Mouse (Mus musculus): ENCODE data around the gene Hjurp. TPM values are rescaled to one million over a fixed set of nuclear protein-coding genes. Genes with fewer than 3 reads are reported as not detected.

Gene Hjurp
- polyA plus RNA-seq, 1 experiment, result 29.4 TPM

DNA sequence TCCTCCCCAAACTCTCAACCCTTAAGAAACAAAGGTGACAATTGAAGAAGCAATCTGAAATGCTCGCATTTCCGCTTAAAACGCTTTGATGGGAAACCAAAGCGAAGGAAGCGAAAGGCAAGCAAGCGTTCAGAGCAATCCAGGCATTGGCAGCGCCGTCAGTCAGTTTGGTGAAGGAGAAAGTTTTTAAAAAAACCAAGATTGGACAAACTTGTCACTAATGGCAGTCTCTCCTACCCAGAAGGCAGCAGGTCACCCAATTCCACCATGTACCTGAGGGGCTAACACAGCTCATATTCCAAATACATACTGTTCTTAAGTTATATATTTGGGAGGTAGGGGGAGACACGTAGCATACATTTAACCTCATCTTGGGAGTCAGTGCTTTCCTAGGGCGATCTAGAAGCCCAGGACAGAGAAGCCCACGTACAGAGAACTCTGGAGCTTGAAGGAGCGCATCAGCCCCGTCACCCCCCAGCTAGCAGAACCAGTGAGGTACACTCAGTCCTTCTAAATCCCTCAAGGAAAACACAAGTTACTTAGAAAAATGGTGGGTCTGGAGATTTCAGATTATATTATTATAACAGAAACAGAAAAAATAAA is 2.3 kb downstream of the Hjurp start:
- DNase-seq, result peak; percentile 4
- Histone ChIP-seq H3K4me3 (replicated peaks; ENCODE audit: extremely low read depth, low read depth, low read length) (no peak overlapping the region), H3K4me1 (ENCODE audit: control insufficient read depth, insufficient read depth, low read length) (peaks cover 7% of the 10 kb centered on the region; the same call in 1 of the 2 replicates)
- TF ChIP-seq POLR2A (IDR thresholded peaks at IDR 0.05; ENCODE audit: borderline replicate concordance, extremely low read depth, low read depth, low read length), result no peak
- TF ChIP-seq CTCF (IDR thresholded peaks at IDR 0.05; ENCODE audit: insufficient read depth, low read length), result no peak
- WGBS, result 68% methylated on average over 13 of the region's 13 CpGs

DNA sequence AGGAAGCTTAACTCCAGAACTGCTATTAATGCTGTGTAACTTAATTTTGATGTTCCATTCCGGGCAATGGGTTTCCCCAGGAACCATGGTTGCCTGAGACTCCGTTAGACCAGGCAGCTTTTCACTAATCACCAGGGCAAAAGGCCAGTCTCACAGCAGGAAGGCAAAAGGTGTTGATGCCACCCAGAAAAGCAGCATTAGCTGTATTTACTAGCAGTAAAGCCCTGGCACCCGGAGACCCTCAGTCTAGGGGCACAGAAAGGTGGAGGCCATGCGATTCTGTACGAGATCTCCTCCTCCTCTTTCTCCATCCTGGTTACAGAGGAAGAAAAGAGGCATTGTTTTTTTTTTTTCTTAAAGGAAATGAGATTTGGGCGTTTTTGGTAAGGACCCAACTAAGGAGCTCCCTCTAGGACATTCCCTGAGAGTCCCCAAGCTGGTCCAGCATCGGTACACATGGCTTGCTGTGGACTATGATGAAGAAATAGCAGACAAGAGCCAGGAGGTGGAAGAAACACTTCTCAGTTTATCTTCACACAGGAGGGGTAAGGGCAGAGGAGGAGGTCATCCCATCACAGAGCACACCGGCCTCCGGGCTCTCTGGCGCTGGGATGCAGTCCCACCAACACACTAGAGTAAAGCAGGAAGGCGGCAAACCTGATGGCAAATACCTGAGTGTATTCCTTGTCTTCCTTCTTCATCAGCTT is 2.9 kb downstream of the Hjurp start:
- 62% methylated on average over 11 of the region's 11 CpGs for WGBS
- Histone ChIP-seq H3K4me1 (ENCODE audit: control insufficient read depth, insufficient read depth, low read length) (peaks cover 7% of the 10 kb centered on the region; the same call in 1 of the 2 replicates), H3K4me3 (replicated peaks; ENCODE audit: extremely low read depth, low read depth, low read length) (no peak overlapping the region)
- TF ChIP-seq CTCF (IDR thresholded peaks at IDR 0.05; ENCODE audit: insufficient read depth, low read length), result no peak
- no peak for TF ChIP-seq POLR2A (IDR thresholded peaks at IDR 0.05; ENCODE audit: borderline replicate concordance, extremely low read depth, low read depth, low read length)
- DNase-seq, result peak; percentile 7

DNA sequence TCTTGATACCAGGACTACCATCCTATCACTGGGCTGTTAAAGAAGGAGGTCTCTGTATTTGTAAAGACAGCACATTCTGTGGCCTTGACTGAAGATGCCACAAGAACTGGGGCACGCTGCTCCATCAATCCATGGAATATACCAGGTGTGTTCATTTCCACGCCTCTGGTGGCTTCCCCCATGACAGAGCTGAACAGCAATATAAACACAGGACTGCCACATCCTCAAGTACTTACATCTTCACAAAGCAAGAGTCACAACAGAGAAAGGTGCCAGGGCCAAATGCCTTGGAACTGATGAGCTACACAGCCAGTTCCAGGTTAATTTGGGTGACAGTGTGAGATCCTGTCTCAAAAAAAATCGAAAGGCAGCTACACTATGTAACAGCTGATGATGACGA is 3.6 kb downstream of the Hjurp start:
- no peak for DNase-seq
- 79% methylated on average over 4 of the region's 4 CpGs for WGBS
- no peak overlapping the region for H3K4me3 ChIP-seq (replicated peaks; ENCODE audit: extremely low read depth, low read depth, low read length)
- TF ChIP-seq POLR2A (IDR thresholded peaks at IDR 0.05; ENCODE audit: borderline replicate concordance, extremely low read depth, low read depth, low read length), result no peak
- no peak for TF ChIP-seq CTCF (IDR thresholded peaks at IDR 0.05; ENCODE audit: insufficient read depth, low read length)
- peaks cover 7% of the 10 kb centered on the region; the same call in 1 of the 2 replicates for H3K4me1 ChIP-seq (ENCODE audit: control insufficient read depth, insufficient read depth, low read length)

DNA sequence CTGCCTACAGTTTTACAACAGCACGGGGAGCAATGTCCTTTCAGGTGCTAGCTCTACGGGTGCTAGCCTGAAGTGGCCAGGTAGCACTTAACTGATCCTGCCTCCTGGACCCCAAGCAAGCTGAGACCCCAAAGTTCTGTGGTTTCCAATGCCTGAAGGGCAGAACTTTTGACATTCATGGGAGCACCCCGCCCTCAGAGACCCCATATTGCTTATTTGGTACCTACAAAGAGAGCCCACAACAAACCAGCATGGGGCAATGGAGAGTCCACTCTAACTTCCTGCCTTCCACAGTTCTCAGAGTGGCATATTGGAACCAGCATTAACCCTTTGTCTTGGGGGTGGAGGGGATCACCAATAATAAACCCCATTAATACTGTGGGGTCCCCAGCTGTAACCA is 4.1 kb downstream of the Hjurp start:
- no peak overlapping the region for H3K4me3 ChIP-seq (replicated peaks; ENCODE audit: extremely low read depth, low read depth, low read length)
- peaks cover 7% of the 10 kb centered on the region; the same call in 1 of the 2 replicates for H3K4me1 ChIP-seq (ENCODE audit: control insufficient read depth, insufficient read depth, low read length)
- no peak for DNase-seq
- no peak for TF ChIP-seq POLR2A (IDR thresholded peaks at IDR 0.05; ENCODE audit: borderline replicate concordance, extremely low read depth, low read depth, low read length)
- TF ChIP-seq CTCF (IDR thresholded peaks at IDR 0.05; ENCODE audit: insufficient read depth, low read length), result no peak
- WGBS, result 96% methylated on average over 3 of the region's 3 CpGs

DNA sequence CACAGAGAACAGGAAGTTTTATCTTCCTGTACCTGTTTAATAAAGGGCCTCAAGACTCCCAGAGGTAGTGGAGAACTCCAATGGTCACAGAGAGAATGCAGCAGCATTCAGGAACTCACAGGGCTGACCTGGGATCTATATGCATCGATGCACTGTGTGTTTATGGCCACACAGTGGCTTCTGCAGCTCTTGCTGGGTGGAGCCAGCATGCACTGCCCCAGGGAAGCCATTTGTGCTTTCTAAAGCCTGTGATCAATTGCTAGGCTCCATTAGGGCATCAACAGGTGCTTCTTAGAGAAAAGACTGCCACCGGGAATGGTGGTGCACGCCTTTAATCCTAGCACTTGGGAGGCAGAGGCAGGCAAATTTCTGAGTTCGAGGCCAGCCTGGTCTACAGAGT is 4.6 kb downstream of the Hjurp start:
- DNase-seq, result peak; percentile 3
- Histone ChIP-seq H3K4me1 (ENCODE audit: control insufficient read depth, insufficient read depth, low read length) (peaks cover 7% of the 10 kb centered on the region; the same call in 1 of the 2 replicates), H3K4me3 (replicated peaks; ENCODE audit: extremely low read depth, low read depth, low read length) (no peak overlapping the region)
- no peak for TF ChIP-seq CTCF (IDR thresholded peaks at IDR 0.05; ENCODE audit: insufficient read depth, low read length)
- no peak for TF ChIP-seq POLR2A (IDR thresholded peaks at IDR 0.05; ENCODE audit: borderline replicate concordance, extremely low read depth, low read depth, low read length)
- WGBS, result 62% methylated on average over 4 of the region's 4 CpGs

DNA sequence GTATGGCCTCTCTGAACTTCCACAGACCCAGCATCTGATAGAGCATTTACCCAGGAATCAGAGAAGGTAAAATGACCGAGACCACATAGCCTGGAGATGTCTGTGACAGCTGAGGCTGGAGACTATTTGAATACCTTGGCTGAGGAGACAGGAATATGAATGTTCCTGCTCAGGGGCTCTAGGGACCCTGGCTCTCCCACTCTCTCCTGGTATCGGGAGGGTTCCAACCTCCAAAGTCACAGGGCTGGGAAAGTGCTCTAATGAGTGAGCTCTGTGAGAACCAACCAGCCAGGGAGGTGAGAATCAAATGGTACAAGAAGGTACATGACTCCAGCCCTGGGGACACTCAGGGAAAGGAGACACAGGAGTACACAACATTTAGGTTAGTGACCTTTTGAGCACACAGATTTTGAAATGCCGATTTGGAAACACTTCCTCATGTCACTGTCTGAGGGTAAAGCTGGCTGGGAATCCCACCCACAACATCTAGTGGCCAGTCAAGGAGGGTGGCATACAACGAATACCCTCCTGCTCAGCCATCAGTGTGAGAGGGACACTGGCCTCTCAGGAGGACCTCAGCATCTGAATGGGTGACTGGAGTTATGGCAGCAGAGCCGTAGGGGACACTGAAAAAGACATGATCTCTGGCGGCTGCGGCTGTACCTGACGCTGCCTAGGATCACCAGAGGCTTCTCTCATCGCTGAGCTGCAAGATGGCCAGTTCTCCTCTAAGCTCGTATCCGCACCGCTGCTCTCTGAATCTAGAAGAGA is 7.7 kb downstream of the Hjurp start:
- TF ChIP-seq CTCF (IDR thresholded peaks at IDR 0.05; ENCODE audit: insufficient read depth, low read length) (no peak), POLR2A (IDR thresholded peaks at IDR 0.05; ENCODE audit: borderline replicate concordance, extremely low read depth, low read depth, low read length) (no peak)
- DNase-seq, result no peak
- H3K4me1 ChIP-seq (ENCODE audit: control insufficient read depth, insufficient read depth, low read length), result no peaks in the 10 kb centered on the region
- no peak overlapping the region for H3K4me3 ChIP-seq (replicated peaks; ENCODE audit: extremely low read depth, low read depth, low read length)
- WGBS, result 87% methylated on average over 12 of the region's 12 CpGs

DNA sequence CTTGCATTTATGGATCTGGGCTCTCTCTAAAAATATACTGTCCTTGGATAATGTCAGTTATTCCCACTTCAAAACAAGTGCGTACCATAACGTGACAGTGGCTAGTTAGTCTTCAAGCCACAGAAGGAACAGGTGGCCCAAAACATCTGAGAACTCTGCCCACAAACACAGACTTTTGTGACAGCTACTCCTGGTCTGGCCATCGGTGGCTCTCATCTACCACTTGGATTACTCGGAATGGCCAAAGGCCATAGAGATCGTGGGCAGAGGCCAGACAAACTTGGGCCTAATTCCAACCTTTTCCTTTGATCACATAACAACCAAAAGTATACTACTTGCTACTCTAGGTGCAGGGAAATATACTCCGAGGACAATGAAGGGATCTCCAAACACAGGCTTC is 9.4 kb downstream of the Hjurp start:
- Histone ChIP-seq H3K4me1 (ENCODE audit: control insufficient read depth, insufficient read depth, low read length) (no peaks in the 10 kb centered on the region), H3K4me3 (replicated peaks; ENCODE audit: extremely low read depth, low read depth, low read length) (no peak overlapping the region)
- TF ChIP-seq POLR2A (IDR thresholded peaks at IDR 0.05; ENCODE audit: borderline replicate concordance, extremely low read depth, low read depth, low read length), result no peak
- TF ChIP-seq CTCF (IDR thresholded peaks at IDR 0.05; ENCODE audit: insufficient read depth, low read length), result no peak
- 76% methylated on average over 6 of the region's 6 CpGs for whole genome bisulfite sequencing
- DNase-seq, result no peak

DNA sequence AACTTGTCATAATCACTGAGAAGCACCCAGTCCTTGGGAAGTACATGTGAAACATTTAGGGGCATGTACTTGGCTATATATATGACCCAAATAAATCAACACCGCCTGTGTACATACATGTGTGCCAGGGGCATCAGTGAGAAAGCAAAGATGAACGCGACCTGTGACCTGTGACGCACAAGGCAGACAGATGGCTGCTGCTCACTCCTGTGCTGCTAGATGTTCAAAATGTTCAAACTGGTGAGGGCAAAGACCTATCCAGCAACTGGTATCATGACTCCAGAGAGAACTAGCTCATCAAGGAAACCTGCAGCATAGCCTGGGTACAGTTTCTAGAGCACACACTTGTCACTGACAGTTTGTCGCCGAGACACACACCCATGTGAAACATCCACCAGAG is 9.9 kb downstream of the Hjurp start:
- WGBS, result 86% methylated on average over 6 of the region's 6 CpGs
- Histone ChIP-seq H3K4me1 (ENCODE audit: control insufficient read depth, insufficient read depth, low read length) (no peaks in the 10 kb centered on the region), H3K4me3 (replicated peaks; ENCODE audit: extremely low read depth, low read depth, low read length) (no peak overlapping the region)
- TF ChIP-seq POLR2A (IDR thresholded peaks at IDR 0.05; ENCODE audit: borderline replicate concordance, extremely low read depth, low read depth, low read length), result no peak
- no peak for TF ChIP-seq CTCF (IDR thresholded peaks at IDR 0.05; ENCODE audit: insufficient read depth, low read length)
- no peak for DNase-seq

DNA sequence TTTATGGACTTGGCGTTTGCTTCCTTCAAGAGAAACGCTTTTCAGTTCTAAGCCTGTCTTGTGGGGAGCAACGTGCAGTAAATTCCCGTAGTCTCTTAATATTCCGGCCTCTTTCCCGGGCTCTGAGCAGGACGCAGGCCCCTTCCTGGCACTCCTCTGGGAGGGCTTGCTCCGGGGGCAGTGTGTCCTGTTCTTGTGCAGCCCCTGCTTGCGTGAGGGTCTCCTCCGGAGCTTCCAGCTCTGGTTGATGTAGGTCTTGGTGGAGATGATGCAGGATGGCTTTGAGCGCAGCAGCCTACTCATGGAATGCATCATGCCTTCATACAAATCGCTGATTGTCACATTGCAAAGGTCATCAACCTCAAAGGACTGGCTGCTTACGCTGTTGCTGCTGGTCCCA is 11.3 kb downstream of the Hjurp start:
- TF ChIP-seq POLR2A (IDR thresholded peaks at IDR 0.05; ENCODE audit: borderline replicate concordance, extremely low read depth, low read depth, low read length) (no peak), CTCF (IDR thresholded peaks at IDR 0.05; ENCODE audit: insufficient read depth, low read length) (no peak)
- H3K4me1 ChIP-seq (ENCODE audit: control insufficient read depth, insufficient read depth, low read length), result no peaks in the 10 kb centered on the region
- WGBS, result 89% methylated on average over 13 of the region's 13 CpGs
- DNase-seq, result no peak
- no peak overlapping the region for H3K4me3 ChIP-seq (replicated peaks; ENCODE audit: extremely low read depth, low read depth, low read length)
